Mouse (Mus musculus) kidney, postnatal 0 days (tissue): ENCODE measurements around the gene Apoa4. TPM values are rescaled to one million over a fixed set of nuclear protein-coding genes. Genes with fewer than 3 reads are reported as not detected.
A peak's percentile ranks its signal among the peaks of the same experiment; 100 is the strongest.

ENCODE experiments used
- ATAC-seq: fragments of 200-750 bp; cut with Nextera tagmentation; replicated peaks from 2 replicates; pipeline ENCODE4 v1.8.0; 2017; ENCODE audit warnings: low read depth, moderate number of reproducible peaks, moderate TSS enrichment, moderate library complexity; ENCODE audit not compliant: low FRiP score
- DNase-seq: peaks from one replicate; pipeline ENCODE4 v3.0.0-alpha.2; 2016; ENCODE audit warnings: low spot score
- H3K27ac ChIP-seq: fragments of 300-500 bp; sonication (generic); 2 replicates; pipeline ENCODE4 v1.5.1; 2014; ENCODE audit warnings: mild to moderate bottlenecking
- H3K27me3 ChIP-seq: fragments of 300-500 bp; sonication (generic); 2 replicates; pipeline ENCODE4 v1.6.1; 2014; ENCODE audit warnings: low read length, mixed read lengths; ENCODE audit not compliant: insufficient read depth
- H3K36me3 ChIP-seq: fragments of 300-500 bp; sonication (generic); 2 replicates; pipeline ENCODE4 v1.6.1; 2014; ENCODE audit warnings: low read length, mixed read lengths; ENCODE audit not compliant: insufficient read depth
- H3K4me1 ChIP-seq: fragments of 300-500 bp; sonication (generic); replicated peaks from 2 replicates; pipeline ENCODE4 v1.6.1; 2014; ENCODE audit warnings: antibody characterized with exemption, low read length, mixed read lengths; ENCODE audit not compliant: insufficient read depth
- H3K4me2 ChIP-seq: fragments of 300-500 bp; sonication (generic); 2 replicates; pipeline ENCODE4 v1.6.1; 2014; ENCODE audit warnings: mild to moderate bottlenecking, low read length, moderate library complexity, mixed read lengths
- H3K4me3 ChIP-seq: fragments of 300-500 bp; sonication (generic); replicated peaks from 2 replicates; pipeline ENCODE4 v1.5.1; 2014; ENCODE audit warnings: low read depth, low read length
- H3K9ac ChIP-seq: fragments of 300-500 bp; sonication (generic); 2 replicates; pipeline ENCODE4 v1.6.1; 2014; ENCODE audit warnings: low read depth, low read length
- H3K9me3 ChIP-seq: fragments of 300-500 bp; sonication (generic); replicated peaks from 2 replicates; pipeline ENCODE4 v1.6.1; 2016; ENCODE audit warnings: low read length, inconsistent platforms, mixed read lengths
- CTCF ChIP-seq: IDR thresholded peaks from 2 replicates; pipeline ENCODE4 v1.5.1; 2016; ENCODE audit warnings: antibody characterized with exemption, low read depth, mild to moderate bottlenecking, moderate library complexity
- WGBS: fragments of 180-500 bp; shearing (Covaris S2); extraction: QIAGEN DNeasy Blood & Tissue Kit; methylation state at CpG from one replicate; pipeline ENCODE4 v1.1.7; 2014; 5-methylcytosine and 5-hydroxymethylcytosine counted together
- polyA plus RNA-seq: library from polyadenylated mRNA; unstranded; fragments of >200 nt; fragmentation: Nextera tagmentation; extraction: Ambion mirVana; gene quantifications from 2 replicates; pipeline ENCODE4 v1.2.1, GENCODE M21; 2015

The Apoa4 gene
- polyA plus RNA-seq, 1 experiment from 2014 or later: 1.9 TPM

DNA sequence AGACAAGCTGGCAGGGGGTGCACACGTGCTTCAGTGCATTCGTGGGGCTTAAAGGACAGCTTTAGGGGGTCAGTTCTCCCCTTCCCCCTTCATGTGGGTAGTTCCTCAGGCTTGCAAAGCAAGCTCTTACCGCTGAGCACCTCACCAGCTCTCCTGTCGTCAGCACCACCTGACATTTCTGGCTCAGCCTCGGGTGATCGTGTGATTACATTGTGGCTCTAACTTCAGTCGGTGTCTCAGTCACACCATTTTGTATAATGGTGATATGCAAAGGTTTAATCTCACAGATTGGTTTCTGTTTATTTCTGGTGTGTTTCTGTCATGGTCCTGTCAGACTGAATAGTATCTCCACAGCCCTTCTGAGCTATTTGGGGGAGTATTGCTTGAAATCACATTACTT, 41.6 kb upstream of the Apoa4 start:
- peaks cover 74% of the 10 kb centered on the region for H3K36me3 ChIP-seq

DNA sequence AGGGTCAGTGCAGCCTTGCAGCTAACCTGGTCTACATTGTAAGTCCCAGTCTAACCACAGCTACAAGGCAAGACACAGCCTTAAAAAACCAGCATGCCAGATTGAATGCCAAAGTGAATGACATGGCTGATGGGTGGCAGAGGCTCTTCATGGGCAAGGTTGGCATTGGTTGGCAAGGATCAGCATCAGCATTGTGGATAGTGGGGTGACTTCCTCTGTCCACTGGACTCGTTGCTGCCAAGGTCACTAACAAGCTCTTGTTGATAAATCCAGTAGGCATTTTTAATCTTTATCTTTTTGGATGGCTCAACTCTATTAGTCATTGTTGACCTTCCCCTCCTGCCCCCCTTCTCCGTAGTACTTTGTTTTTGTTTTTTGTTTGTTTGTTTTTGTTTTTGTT, 40.9 kb upstream of the Apoa4 start:
- no peak for ATAC-seq
- H3K9ac ChIP-seq: no peak overlapping the region

More for the DNA sequence above, 41.6 kb upstream of the Apoa4 start:
- 85% methylated on average over 7 of the region's 7 CpGs for WGBS
- Histone ChIP-seq H3K9ac (no peak overlapping the region), H3K4me3 (no peak overlapping the region), H3K27ac (no peak overlapping the region), H3K27me3 (no peaks in the 10 kb centered on the region), H3K4me2 (no peak overlapping the region), H3K9me3 (no peaks in the 10 kb centered on the region), H3K4me1 (no peaks in the 10 kb centered on the region)
- ATAC-seq (no peak), DNase-seq (no peak)
- no peak for TF ChIP-seq CTCF

DNA sequence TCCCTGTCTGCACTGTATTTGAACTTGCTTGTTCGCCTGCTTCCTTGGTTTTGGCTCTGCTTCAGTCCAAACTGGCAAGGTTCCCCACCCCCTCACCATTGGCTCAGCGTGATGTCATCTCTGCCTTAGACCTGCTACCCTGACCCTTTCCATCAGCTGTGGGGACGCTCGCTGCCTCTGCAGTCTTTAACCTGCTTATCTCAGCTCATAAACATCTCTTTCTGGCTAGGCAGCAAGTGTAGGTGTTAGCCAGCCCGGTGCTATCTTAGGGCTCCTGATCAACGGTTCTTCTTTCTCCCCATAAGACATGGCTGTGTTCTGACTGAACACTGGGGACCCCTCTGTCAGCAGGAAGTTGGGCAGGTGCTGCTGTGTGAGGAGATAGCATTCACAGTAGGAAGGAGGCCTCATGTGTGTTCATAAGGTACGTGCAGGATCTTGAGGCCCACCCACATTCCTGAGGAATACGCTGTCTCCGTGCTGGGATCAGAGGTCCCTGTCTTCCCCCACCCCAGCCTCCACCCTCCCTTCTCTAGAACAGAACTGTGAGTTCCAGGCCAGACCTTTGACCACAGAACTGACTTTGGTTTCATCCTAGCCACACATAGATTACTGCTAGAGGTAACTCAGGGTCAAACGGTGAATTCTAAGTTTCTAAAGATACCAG, 33.5 kb upstream of the Apoa4 start:
- 52% methylated on average over 10 of the region's 10 CpGs for WGBS
- DNase-seq: peak; percentile 14
- peaks cover 53% of the 10 kb centered on the region for H3K36me3 ChIP-seq
- ATAC-seq: peak; percentile 86
- H3K4me3 ChIP-seq: no peak overlapping the region
- H3K9me3 ChIP-seq: no peaks in the 10 kb centered on the region
- no peaks in the 10 kb centered on the region for H3K27me3 ChIP-seq
- H3K9ac ChIP-seq: no peak overlapping the region
- no peaks in the 10 kb centered on the region for H3K4me1 ChIP-seq
- TF ChIP-seq CTCF: no peak
- H3K4me2 ChIP-seq: no peak overlapping the region
- peak overlapping the region; percentile 47; the same call in 1 of the 2 replicates for H3K27ac ChIP-seq

More for the DNA sequence above, 40.9 kb upstream of the Apoa4 start:
- 88% methylated on average over 2 of the region's 2 CpGs for WGBS
- H3K36me3 ChIP-seq: peaks cover 76% of the 10 kb centered on the region
- TF ChIP-seq CTCF: no peak
- no peaks in the 10 kb centered on the region for H3K4me1 ChIP-seq
- no peak for DNase-seq
- H3K4me3 ChIP-seq: no peak overlapping the region
- H3K4me2 ChIP-seq: no peak overlapping the region
- H3K9me3 ChIP-seq: no peaks in the 10 kb centered on the region
- no peaks in the 10 kb centered on the region for H3K27me3 ChIP-seq
- H3K27ac ChIP-seq: no peak overlapping the region

DNA sequence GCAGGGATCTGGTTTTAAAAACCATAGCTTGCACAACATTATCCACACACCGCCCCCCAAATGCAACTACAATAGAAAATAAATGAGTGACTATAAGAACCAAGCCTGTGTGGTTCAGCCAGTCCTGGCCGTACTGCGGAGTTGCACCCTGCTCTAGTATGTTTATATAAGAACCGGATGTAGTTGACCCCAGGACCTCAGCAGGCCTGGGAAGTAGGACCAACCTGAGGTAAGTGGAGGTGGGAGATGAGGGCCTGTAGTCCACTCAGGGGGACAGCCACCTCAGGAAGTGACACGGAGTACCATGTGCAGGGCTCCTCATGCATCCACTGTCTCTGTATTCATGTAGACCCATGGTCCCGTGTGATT, 33.0 kb upstream of the Apoa4 start:
- no peak overlapping the region for H3K4me2 ChIP-seq
- 0 out of 2 replicates have a peak, but pooled peaks have one; percentile 43 for ATAC-seq
- TF ChIP-seq CTCF: no peak
- H3K4me1 ChIP-seq: no peaks in the 10 kb centered on the region
- peaks cover 56% of the 10 kb centered on the region for H3K36me3 ChIP-seq
- 58% methylated on average over 6 of the region's 6 CpGs for WGBS
- no peak for DNase-seq
- H3K27me3 ChIP-seq: no peaks in the 10 kb centered on the region
- no peak overlapping the region for H3K9ac ChIP-seq
- no peaks in the 10 kb centered on the region for H3K9me3 ChIP-seq
- H3K4me3 ChIP-seq: no peak overlapping the region
- H3K27ac ChIP-seq: no peak overlapping the region

DNA sequence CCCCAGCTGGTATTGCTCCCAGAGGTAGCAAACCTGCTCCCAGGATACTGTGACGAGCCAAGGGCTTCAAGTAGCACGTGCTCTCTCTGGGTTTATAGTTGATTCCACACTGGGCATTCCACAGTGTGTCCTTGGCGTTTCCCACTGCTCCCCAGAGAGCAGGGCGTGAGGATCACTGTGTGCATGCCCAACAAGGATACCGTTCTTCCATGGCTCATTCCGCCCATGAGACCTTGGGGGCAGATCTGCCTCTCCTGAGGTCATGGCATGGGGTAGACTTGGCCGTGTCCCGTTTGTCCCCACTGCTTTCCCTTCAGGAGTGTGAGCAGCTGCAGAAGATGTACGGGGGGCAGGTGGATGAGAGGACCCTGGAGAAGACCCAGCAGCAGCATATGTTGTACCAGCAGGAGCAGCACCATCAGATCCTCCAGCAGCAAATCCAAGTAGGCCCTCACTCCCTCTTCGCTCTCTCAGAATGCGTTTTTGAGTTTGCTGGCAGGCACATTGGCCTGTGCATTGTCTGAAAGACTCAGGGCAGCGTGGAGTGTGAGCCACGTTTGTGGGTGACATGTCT, 32.0 kb upstream of the Apoa4 start:
- H3K9ac ChIP-seq: no peak overlapping the region
- 85% methylated on average over 13 of the region's 13 CpGs for WGBS
- TF ChIP-seq CTCF: no peak
- H3K4me1 ChIP-seq: no peaks in the 10 kb centered on the region
- H3K36me3 ChIP-seq: peaks cover 56% of the 10 kb centered on the region
- DNase-seq (no peak), ATAC-seq (no peak)
- no peaks in the 10 kb centered on the region for H3K9me3 ChIP-seq
- no peak overlapping the region for H3K27ac ChIP-seq
- H3K4me3 ChIP-seq: no peak overlapping the region
- H3K4me2 ChIP-seq: no peak overlapping the region
- no peaks in the 10 kb centered on the region for H3K27me3 ChIP-seq

DNA sequence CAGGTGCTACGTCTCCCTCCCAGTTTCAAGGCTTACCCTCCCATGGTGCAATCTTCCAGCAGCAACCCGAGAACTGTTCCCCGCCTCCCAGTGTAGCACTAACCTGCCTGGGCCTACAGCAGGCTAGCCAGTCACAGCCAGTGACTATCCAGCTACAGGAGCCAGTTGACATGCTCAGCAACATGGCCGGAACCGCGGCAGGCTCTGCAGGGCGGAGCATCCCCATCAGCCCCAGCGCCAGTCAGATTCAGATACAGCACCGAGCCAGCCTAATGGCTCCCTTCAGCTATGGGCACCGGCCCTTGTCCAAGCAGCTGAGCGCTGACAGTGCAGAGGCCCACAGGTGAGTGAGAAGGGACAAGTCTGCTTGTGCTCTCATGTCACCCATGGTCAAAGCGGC, 30.0 kb upstream of the Apoa4 start:
- ATAC-seq: no peak

More for the DNA sequence above, 30.0 kb upstream of the Apoa4 start:
- 89% methylated on average over 12 of the region's 12 CpGs for WGBS
- no peaks in the 10 kb centered on the region for H3K27me3 ChIP-seq
- H3K4me3 ChIP-seq: no peak overlapping the region
- no peak overlapping the region for H3K27ac ChIP-seq
- no peak overlapping the region for H3K9ac ChIP-seq
- no peaks in the 10 kb centered on the region for H3K9me3 ChIP-seq
- H3K4me1 ChIP-seq: no peaks in the 10 kb centered on the region
- no peak overlapping the region for H3K4me2 ChIP-seq
- DNase-seq: no peak
- no peak for TF ChIP-seq CTCF
- H3K36me3 ChIP-seq: peaks cover 38% of the 10 kb centered on the region
